12 mouse cellular contexts compared by ENCODE assay signal in genomic region chr8:110761185-110761584, GRCm38 (mm10). TPM values are rescaled to one million over a fixed set of nuclear protein-coding genes. Genes with fewer than 3 reads are reported as not detected.
DNase-seq lines count a peak whose midpoint lies in the region; ATAC-seq lines count a peak whose summit lies in the region.
"Had no signal": no experiment of that assay in that cellular context is flagged by ENCODE, and none has a peak within 500 bp of the region (broad histone marks: within the 10 kb centered on the region; RNA-seq: fewer than 3 reads in every experiment).

No protein-coding gene starts in this region.

- H3K9me3 ChIP-seq in hindbrain, embryonic 15.5 days: no peaks in the 10 kb centered on the region
- no peaks in the 10 kb centered on the region for H3K9me3 ChIP-seq in hindbrain, embryonic 10.5 days

- no peaks in the 10 kb centered on the region for H3K27me3 ChIP-seq in hindbrain, embryonic 15.5 days
- no peaks in the 10 kb centered on the region for H3K27me3 ChIP-seq in hindbrain, embryonic 10.5 days (ENCODE audit: insufficient read depth, poor library complexity, severe bottlenecking)

- H3K27ac ChIP-seq in hindbrain, embryonic 15.5 days (replicated peaks): peak overlapping the region; percentile 42
- H3K27ac ChIP-seq in hindbrain, embryonic 10.5 days: no peak overlapping the region
- peak overlapping the region; percentile 28; the same call in 1 of the 2 replicates for H3K27ac ChIP-seq in brown adipose tissue, adult 24 weeks (replicated peaks; ENCODE audit: low read depth, low read length)

- no peak for DNase-seq in hindbrain, embryonic 10.5 days (ENCODE audit: low spot score)
- peak; percentile 83 for DNase-seq in kidney, adult 9 months
- peak; percentile 83 to 88 for DNase-seq in lung, postnatal 4 days
- no peak for DNase-seq in left cerebral cortex, postnatal 4 days
- DNase-seq in cerebellum, adult 9-11 months: no peak
- DNase-seq in left cerebral cortex, adult 9 months (ENCODE audit: low spot score in 2 of 2): no peak
- DNase-seq: embryo, embryonic 11 days; right cerebral cortex, postnatal 25 days had no signal

- no peak overlapping the region for H3K9ac ChIP-seq in hindbrain, embryonic 15.5 days

- H3K36me3 ChIP-seq in hindbrain, embryonic 15.5 days: no peaks in the 10 kb centered on the region
- no peaks in the 10 kb centered on the region for H3K36me3 ChIP-seq in hindbrain, embryonic 10.5 days

- H3K4me3 ChIP-seq in hindbrain, embryonic 15.5 days: no peak overlapping the region
- H3K4me3 ChIP-seq in hindbrain, embryonic 10.5 days: no peak overlapping the region
- H3K4me3 ChIP-seq in brown adipose tissue, adult 24 weeks (ENCODE audit: insufficient read depth, low read depth, low read length): no peak overlapping the region

- intact Hi-C loops in left cerebral cortex, postnatal 4 days (cut with DNase I): no loop called here

- no peak for ATAC-seq in hindbrain, embryonic 15.5 days (ENCODE audit: low FRiP score, low read depth)
- ATAC-seq: hindbrain, embryonic 16.5 days had no signal

- H3K4me2 ChIP-seq in hindbrain, embryonic 15.5 days: no peak overlapping the region

- H3K4me1 ChIP-seq in hindbrain, embryonic 15.5 days (replicated peaks): no peaks in the 10 kb centered on the region
- H3K4me1 ChIP-seq in hindbrain, embryonic 10.5 days (replicated peaks): 0 out of 2 replicates have a peak, but pooled peaks cover 5% of the 10 kb centered on the region
- H3K4me1 ChIP-seq in brown adipose tissue, adult 24 weeks (ENCODE audit: control insufficient read depth, insufficient read depth, insufficient read length, low read length): peaks cover 6% of the 10 kb centered on the region; the same call in 1 of the 2 replicates

- WGBS in hindbrain, embryonic 15.5 days: 59% methylated on average over 5 of the region's 5 CpGs
- WGBS in hindbrain, embryonic 10.5 days: 57% methylated on average over 5 of the region's 5 CpGs

RNA-seq across cellular contexts. Expression of gene Mtss1l, which starts 39.9 kb away (rescaled TPM):
- polyA plus RNA-seq in hindbrain, embryonic 15.5 days (2015; fragmentation: Nextera tagmentation; extraction: Ambion mirVana): 51.8 and 62.3 TPM in 2 replicates
- polyA plus RNA-seq in hindbrain, embryonic 10.5 days (2016; fragmentation: Nextera tagmentation; extraction: Ambion mirVana): 6.4 and 6.9 TPM in 2 replicates
- 7.1 and 10.8 TPM in 2 replicates for polyA plus RNA-seq in brown adipose tissue, adult 24 weeks (2012; ENCODE audit: insufficient read depth, insufficient read length, missing spikeins)
- total RNA-seq in left cerebral cortex, postnatal 4 days (2021): 100 to 1,000 TPM; 315 to 327 TPM

RNA-seq across cellular contexts. Expression of gene Il34, which starts 44.5 kb away (rescaled TPM):
- 5.8 and 7.8 TPM in 2 replicates for polyA plus RNA-seq in hindbrain, embryonic 15.5 days (2015; fragmentation: Nextera tagmentation; extraction: Ambion mirVana)
- 0.37 TPM in 1 of 2 replicates, not detected in the other for polyA plus RNA-seq in hindbrain, embryonic 10.5 days (2016; fragmentation: Nextera tagmentation; extraction: Ambion mirVana)
- polyA plus RNA-seq in brown adipose tissue, adult 24 weeks (2012; ENCODE audit: insufficient read depth, insufficient read length, missing spikeins): 3.6 and 6.1 TPM in 2 replicates
- 10 to 100 TPM; 13.8 to 14.2 TPM for total RNA-seq in left cerebral cortex, postnatal 4 days (2021)
- total RNA-seq: megakaryocyte, adult 5-6 weeks had no signal

Comparison
In these comparisons a context has a peak if more than half of its experiments do, and no peak if none do; other contexts are left out.
1. DNase-seq: peak in kidney, adult 9 months (single experiment) and lung, postnatal 4 days (2 of 2); none in hindbrain, embryonic 10.5 days (single experiment), left cerebral cortex, postnatal 4 days (single experiment), cerebellum, adult 9-11 months (single experiment) and left cerebral cortex, adult 9 months (0 of 2).